Mouse (Mus musculus): ENCODE results near the gene Il10rb. TPM values are rescaled to one million over a fixed set of nuclear protein-coding genes. Genes with fewer than 3 reads are reported as not detected.
A peak's percentile ranks its signal among the peaks of the same experiment; 100 is the strongest.

The Il10rb gene
- polyA plus RNA-seq, 1 experiment from 2014 or later: 123 TPM

DNA sequence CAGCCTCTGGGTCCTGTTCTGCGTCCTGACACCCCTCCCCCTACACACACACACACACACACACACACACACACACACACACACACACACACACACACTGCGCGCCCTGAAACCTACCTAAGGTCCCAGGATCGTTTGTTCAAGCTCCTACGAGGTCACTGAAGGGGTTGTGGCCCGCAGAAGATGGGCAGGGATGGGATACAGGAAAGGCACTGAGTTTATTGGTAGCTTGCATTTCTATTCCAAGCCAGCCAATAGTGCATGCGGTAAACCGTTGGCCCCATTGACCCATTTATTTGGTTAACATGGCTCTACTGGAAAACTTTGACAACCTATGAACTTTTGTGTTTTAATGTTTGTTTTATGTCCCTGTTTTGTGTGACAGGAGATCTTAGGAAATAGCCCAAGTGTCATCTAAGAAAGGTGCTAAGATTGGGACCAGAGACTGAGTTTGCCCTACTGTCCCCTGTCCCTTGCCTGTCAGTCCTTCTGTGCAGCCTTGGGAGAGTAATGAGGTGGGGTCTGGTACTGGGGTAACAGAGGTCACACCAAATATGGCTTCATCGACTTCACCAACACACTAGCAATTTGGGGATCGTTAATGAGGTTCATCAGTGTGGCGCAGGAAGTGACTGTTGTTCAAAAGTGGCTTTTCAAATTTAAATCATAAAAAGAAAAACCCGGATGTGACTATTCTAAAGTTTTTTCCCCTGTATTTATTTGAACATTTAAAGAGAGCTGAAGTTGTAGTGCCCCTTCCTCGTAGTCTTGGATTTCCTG, 32.3 kb upstream of the Il10rb start:
- Histone ChIP-seq H3K4me1 (replicated peaks; ENCODE audit: control insufficient read depth, insufficient read depth, low read length) (no peaks in the 10 kb centered on the region), H3K4me2 (replicated peaks; ENCODE audit: low read depth) (peak overlapping the region; percentile 79), H3K9ac (ENCODE audit: low read depth, low read length) (peak overlapping the region; percentile 86), H3K4me3 (ENCODE audit: low read depth, low read length) (peak overlapping the region; percentile 77), H3K27ac (ENCODE audit: low read depth, low read length) (peak overlapping the region; percentile 79; the same call in 1 of the 2 replicates), H3K9me3 (ENCODE audit: control insufficient read depth) (no peaks in the 10 kb centered on the region), H3K27me3 (replicated peaks; ENCODE audit: control insufficient read depth, insufficient read depth, low read length) (no peaks in the 10 kb centered on the region), H3K36me3 (ENCODE audit: control insufficient read depth, insufficient read depth) (no peaks in the 10 kb centered on the region)
- no peak for TF ChIP-seq CTCF (IDR thresholded peaks at IDR 0.05; ENCODE audit: low read depth)
- no peak for ATAC-seq
- whole genome bisulfite sequencing: 36% methylated on average over 13 of the region's 13 CpGs

DNA sequence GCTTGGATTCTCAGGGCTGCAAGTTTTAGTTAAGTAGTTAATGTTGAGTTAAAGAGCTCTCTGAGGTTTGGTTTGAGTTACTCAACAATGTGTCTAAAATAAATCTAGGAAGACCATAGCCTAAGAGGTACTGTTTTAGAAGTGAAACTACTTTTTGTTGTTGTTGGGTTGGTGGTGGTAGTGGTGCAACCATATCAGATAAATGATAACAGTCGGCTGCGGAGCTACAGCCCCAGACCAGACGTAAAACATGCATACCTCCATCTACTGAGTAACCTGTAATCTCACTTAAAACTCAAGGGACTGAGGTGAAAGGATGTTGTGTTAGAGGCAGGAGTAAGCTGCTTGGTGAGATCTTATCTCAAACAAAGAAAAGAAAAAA, 31.7 kb upstream of the Il10rb start:
- TF ChIP-seq CTCF (IDR thresholded peaks at IDR 0.05; ENCODE audit: low read depth): no peak
- ATAC-seq: no peak
- peak overlapping the region; percentile 77; the same call in 1 of the 2 replicates for H3K4me3 ChIP-seq (ENCODE audit: low read depth, low read length)
- H3K4me2 ChIP-seq (replicated peaks; ENCODE audit: low read depth): peak overlapping the region; percentile 79; the same call in 1 of the 2 replicates
- H3K27ac ChIP-seq (ENCODE audit: low read depth, low read length): no peak overlapping the region
- H3K4me1 ChIP-seq (replicated peaks; ENCODE audit: control insufficient read depth, insufficient read depth, low read length): no peaks in the 10 kb centered on the region
- H3K9ac ChIP-seq (ENCODE audit: low read depth, low read length): no peak overlapping the region
- WGBS: 67% methylated on average over 3 of the region's 3 CpGs
- no peaks in the 10 kb centered on the region for H3K9me3 ChIP-seq (ENCODE audit: control insufficient read depth)
- no peaks in the 10 kb centered on the region for H3K36me3 ChIP-seq (ENCODE audit: control insufficient read depth, insufficient read depth)
- H3K27me3 ChIP-seq (replicated peaks; ENCODE audit: control insufficient read depth, insufficient read depth, low read length): no peaks in the 10 kb centered on the region

DNA sequence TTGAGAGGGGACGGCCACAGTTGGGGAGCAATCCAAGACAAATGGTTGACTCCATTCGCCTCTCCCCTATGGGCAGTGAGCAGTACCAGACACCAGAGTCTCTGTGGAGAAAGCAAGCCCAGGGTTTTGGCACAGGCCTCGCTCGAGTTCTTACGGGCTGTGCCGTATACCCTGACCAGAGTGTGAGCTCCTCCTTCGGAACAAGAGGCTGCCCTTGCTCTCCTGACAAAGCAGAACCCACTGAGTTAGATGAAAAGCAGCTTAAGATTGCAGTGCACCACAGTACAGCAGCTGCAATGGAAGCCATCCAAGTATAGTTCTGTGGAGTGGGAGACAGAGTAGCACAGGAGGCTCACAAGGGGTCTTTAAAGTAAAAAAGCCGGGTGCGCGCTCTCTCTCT, 29.3 kb upstream of the Il10rb start:
- no peaks in the 10 kb centered on the region for H3K9me3 ChIP-seq (ENCODE audit: control insufficient read depth)
- H3K36me3 ChIP-seq (ENCODE audit: control insufficient read depth, insufficient read depth): no peaks in the 10 kb centered on the region
- no peak for TF ChIP-seq CTCF (IDR thresholded peaks at IDR 0.05; ENCODE audit: low read depth)
- H3K27me3 ChIP-seq (replicated peaks; ENCODE audit: control insufficient read depth, insufficient read depth, low read length): no peaks in the 10 kb centered on the region
- peak overlapping the region; percentile 3; the same call in 1 of the 2 replicates for H3K27ac ChIP-seq (ENCODE audit: low read depth, low read length)
- 0 out of 2 replicates have a peak overlapping the region, but pooled peaks have one; percentile 17 for H3K9ac ChIP-seq (ENCODE audit: low read depth, low read length)
- H3K4me1 ChIP-seq (replicated peaks; ENCODE audit: control insufficient read depth, insufficient read depth, low read length): no peaks in the 10 kb centered on the region; the same call in 1 of the 2 replicates
- WGBS: 81% methylated on average over 10 of the region's 10 CpGs
- no peak overlapping the region for H3K4me2 ChIP-seq (replicated peaks; ENCODE audit: low read depth)
- no peak for ATAC-seq
- no peak overlapping the region for H3K4me3 ChIP-seq (ENCODE audit: low read depth, low read length)

DNA sequence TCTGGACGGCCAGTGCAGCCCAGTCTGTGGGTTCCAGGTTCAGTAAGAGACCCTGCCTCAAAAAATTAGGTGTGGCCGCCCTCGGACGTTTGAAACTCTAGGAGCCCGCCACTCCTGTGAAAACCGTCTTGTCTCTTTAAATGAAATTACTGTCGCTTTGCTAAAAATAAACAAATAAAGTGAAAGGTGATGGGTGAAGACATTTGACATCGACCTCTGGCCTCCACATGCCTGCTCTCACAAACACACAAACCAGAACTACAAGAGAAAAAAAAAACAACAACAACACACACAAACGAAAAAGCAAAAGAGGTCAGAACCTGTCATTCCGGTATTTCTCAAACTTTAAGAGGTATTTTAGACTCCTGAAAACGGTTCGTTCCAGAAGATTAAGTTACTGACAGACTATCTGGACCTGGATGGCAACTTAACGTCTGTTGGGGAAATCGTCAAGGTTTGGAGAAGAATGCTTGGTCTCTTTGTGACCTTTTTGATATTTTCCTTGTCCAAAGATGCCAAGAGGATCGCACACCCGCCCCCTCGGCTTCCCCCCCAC, 27.5 kb upstream of the Il10rb start:
- Histone ChIP-seq H3K27ac (ENCODE audit: low read depth, low read length) (peak overlapping the region; percentile 15; the same call in 1 of the 2 replicates), H3K4me1 (replicated peaks; ENCODE audit: control insufficient read depth, insufficient read depth, low read length) (no peaks in the 10 kb centered on the region; the same call in 1 of the 2 replicates), H3K27me3 (replicated peaks; ENCODE audit: control insufficient read depth, insufficient read depth, low read length) (no peaks in the 10 kb centered on the region), H3K36me3 (ENCODE audit: control insufficient read depth, insufficient read depth) (no peaks in the 10 kb centered on the region), H3K4me3 (ENCODE audit: low read depth, low read length) (no peak overlapping the region), H3K9me3 (ENCODE audit: control insufficient read depth) (no peaks in the 10 kb centered on the region), H3K4me2 (replicated peaks; ENCODE audit: low read depth) (no peak overlapping the region; the same call in 1 of the 2 replicates), H3K9ac (ENCODE audit: low read depth, low read length) (no peak overlapping the region)
- TF ChIP-seq CTCF (IDR thresholded peaks at IDR 0.05; ENCODE audit: low read depth): no peak
- WGBS: 54% methylated on average over 17 of the region's 17 CpGs
- ATAC-seq: no peak

DNA sequence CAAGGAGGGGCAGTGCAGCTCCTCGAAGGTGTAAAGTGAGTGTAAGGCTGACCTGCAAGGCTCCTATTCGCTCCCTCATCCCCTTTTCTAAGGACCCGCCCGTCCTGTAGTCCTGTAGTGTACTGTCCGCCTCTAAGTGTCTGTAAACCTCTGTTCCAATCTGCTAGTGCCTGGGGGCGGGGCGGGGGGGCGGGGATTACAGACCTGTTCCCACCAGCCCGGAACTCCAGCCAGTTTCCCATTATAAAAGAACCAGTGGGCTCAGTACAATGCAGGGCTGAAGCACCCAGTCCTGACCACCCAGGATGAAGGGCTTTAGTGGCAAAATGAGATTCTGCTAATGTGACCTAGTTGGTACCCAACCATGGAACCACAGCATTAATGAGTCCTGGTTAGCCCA, 27.0 kb upstream of the Il10rb start:
- Histone ChIP-seq H3K36me3 (ENCODE audit: control insufficient read depth, insufficient read depth) (0 out of 2 replicates have a peak, but pooled peaks cover 2% of the 10 kb centered on the region), H3K4me2 (replicated peaks; ENCODE audit: low read depth) (no peak overlapping the region; the same call in 1 of the 2 replicates)
- no peak for ATAC-seq

DNA sequence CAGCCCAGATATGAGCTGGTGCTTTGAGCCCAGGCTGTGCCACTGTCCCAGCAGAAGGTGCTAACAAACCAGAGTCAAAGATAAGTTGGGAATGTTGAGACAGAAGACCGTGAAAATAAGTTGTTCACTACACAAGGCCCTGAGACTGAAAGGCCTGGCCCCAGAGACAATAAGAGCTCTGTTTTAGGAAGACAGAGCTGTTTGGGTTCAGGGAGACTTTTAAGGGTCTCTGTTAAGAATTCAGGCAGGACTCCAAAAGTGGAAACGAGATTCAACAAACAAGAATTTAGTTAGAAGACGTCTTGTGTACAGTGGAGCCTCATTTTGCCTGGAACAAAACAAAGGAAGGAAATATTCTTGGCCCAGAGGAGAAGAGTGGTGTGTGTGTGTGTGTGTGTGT, 26.6 kb upstream of the Il10rb start:
- no peaks in the 10 kb centered on the region for H3K9me3 ChIP-seq (ENCODE audit: control insufficient read depth)
- H3K27ac ChIP-seq (ENCODE audit: low read depth, low read length): peak overlapping the region; percentile 15
- H3K4me3 ChIP-seq (ENCODE audit: low read depth, low read length): no peak overlapping the region
- no peak overlapping the region for H3K4me2 ChIP-seq (replicated peaks; ENCODE audit: low read depth)
- H3K4me1 ChIP-seq (replicated peaks; ENCODE audit: control insufficient read depth, insufficient read depth, low read length): no peaks in the 10 kb centered on the region; the same call in 1 of the 2 replicates
- 0 out of 2 replicates have a peak, but pooled peaks cover 7% of the 10 kb centered on the region for H3K36me3 ChIP-seq (ENCODE audit: control insufficient read depth, insufficient read depth)
- ATAC-seq: no peak
- H3K9ac ChIP-seq (ENCODE audit: low read depth, low read length): no peak overlapping the region
- H3K27me3 ChIP-seq (replicated peaks; ENCODE audit: control insufficient read depth, insufficient read depth, low read length): no peaks in the 10 kb centered on the region
- 54% methylated on average over 3 of the region's 3 CpGs for WGBS
- TF ChIP-seq CTCF (IDR thresholded peaks at IDR 0.05; ENCODE audit: low read depth): no peak

More for the DNA sequence above, 27.0 kb upstream of the Il10rb start:
- no peak overlapping the region for H3K9ac ChIP-seq (ENCODE audit: low read depth, low read length)
- peak overlapping the region; percentile 15 for H3K27ac ChIP-seq (ENCODE audit: low read depth, low read length)
- no peaks in the 10 kb centered on the region for H3K27me3 ChIP-seq (replicated peaks; ENCODE audit: control insufficient read depth, insufficient read depth, low read length)
- WGBS: 33% methylated on average over 9 of the region's 9 CpGs
- TF ChIP-seq CTCF (IDR thresholded peaks at IDR 0.05; ENCODE audit: low read depth): no peak
- H3K4me3 ChIP-seq (ENCODE audit: low read depth, low read length): no peak overlapping the region
- no peaks in the 10 kb centered on the region for H3K9me3 ChIP-seq (ENCODE audit: control insufficient read depth)
- H3K4me1 ChIP-seq (replicated peaks; ENCODE audit: control insufficient read depth, insufficient read depth, low read length): no peaks in the 10 kb centered on the region; the same call in 1 of the 2 replicates
